Mouse (Mus musculus) A20 (cell line): ENCODE results near the gene Olfr512.

Source experiments
- DNase-seq: peaks from one replicate; pipeline ENCODE4 v3.0.0-alpha.2; 2011; ENCODE audit warnings: low read depth, low spot score

Olfr512 gene

GRCm38 (mm10) chr7:108713020-108713419 lies at the start of gene Olfr512:
Olfr512 (plus strand) TSS chr7:108713320.
- no peak for DNase-seq

DNA sequence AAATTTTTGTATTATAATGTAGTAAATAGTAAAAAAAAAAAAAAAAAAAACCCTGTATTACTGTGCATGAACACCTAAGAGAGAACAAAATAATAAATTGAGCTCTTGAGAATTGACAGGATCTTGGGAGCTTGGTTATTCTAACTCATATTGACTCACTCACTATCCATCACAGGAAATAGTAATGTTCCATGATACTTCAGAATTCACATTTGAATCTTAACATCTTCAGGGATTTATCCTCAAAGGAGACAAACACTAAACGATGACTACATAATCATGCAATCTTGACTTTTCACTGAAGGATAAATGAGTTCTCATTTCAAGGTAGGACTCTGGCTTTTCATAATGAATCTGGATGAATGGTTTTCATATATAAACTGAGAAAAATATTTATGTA lies 47.0 kb upstream of the Olfr512 start, which contains the start of gene Olfr510:
Gene Olfr510 (plus strand): TSS at position 301 of the 400 bp plus-strand sequence.
- no peak for DNase-seq

DNA sequence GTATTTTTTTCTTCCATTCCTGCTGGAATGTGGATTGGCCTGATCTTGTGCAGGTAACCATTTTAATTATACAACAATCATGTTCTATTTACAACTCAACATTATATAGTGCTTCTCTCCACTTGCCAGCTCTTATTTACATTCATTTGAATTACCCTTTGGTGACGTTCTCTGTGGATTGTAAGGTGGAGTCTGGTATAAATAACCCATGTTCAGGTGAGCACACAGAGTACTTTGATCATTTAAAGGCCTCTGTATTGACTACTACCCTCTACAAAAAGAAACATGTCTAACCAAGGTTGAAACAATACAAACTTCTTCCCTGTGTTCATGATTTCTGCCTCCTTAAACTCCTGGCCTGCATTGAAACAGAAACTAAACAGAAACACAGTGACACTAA lies 42.1 kb upstream of the Olfr512 start:
- DNase-seq: no peak

DNA sequence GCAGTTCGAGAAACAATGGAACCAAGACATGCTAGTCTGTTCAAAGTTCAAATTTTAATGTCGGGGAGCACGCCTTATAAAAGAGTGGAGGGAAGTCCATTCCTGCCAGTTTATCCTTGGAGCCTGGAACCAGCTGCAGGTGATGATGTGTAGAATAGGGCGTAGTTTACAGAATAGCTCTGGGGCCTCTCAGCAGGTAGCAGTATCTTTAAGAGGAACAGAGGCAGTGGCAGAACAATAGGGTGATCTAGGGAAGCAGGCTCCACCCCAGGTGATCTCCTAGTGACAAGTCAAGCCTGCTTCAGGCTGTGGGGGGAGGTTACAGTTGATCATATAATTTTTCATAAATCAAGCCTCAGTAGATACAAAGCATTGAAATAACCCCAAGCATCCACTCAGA lies 34.2 kb upstream of the Olfr512 start:
- no peak for DNase-seq

- no peak for DNase-seq
Measured at GRCm38 (mm10) chr7:108750673-108751072, 37.6 kb downstream of the Olfr512 start, which contains the start of gene Olfr513. Olfr513 (plus strand) TSS chr7:108750973.

DNA sequence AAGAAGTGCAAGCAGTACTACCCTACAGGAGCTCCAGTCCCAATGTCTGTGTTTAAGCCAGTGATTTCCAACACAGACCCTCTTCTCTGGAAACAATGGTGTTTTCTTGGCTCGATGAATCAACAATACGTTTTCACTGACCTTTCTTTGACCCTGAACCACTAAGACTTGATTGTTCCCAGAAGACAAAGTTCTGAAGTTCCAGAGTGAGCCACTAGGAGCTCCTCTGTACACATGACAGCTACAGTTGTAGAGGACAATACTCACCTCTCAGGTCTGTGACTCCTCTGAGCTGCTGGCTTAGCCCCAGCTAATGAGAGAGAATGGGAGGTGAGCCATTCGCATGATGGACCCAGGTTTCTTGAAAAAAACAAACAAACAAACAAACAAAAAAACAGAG lies 47.3 kb downstream of the Olfr512 start:
- DNase-seq: no peak
